Mouse (Mus musculus): ENCODE results near the gene Pck1. TPM values are rescaled to one million over a fixed set of nuclear protein-coding genes. Genes with fewer than 3 reads are reported as not detected.
"Not testable (repeated sequence)": the region's sequence is repeated elsewhere in the genome, so short reads cannot be mapped to it uniquely, and the experiment has no call there.

Pck1 gene
- 10 to 100 TPM in 2 of 4 experiments, 1 to 10 TPM in 2; 1.9 to 22.6 (median 8.5) TPM for total RNA-seq (2022)

DNA sequence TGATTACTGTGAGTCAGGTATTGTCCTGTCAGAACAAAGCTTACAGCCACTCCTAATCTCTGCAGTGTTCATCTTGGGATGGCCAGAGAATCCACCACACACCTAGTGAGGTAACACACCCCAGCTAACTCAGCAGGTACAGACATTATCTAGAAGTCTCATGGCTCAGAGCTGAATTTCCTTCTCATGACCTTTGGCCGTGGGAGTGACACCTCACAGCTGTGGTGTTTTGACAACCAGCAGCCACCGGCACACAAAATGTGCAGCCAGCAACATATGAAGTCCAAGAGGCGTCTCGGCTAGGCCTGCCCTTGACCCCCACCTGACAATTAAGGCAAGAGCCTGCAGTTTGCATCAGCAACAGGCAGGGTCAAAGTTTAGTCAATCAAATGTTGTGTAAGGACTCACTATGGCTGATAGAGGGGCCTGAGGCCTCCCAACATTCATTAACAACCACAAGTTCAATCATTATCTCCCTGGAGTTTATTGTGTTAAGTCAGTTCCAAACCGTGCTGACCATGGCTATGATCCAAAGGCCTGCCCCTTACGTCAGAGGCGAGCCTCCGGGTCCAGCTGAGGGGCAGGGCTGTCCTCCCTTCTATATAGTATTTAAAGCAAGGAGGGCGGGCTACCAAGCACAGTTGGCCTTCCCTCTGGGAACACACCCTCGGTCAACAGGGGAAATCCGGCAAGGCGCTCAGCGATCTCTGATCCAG lies at the start of gene Pck1:
Gene Pck1 (plus strand): TSS at position 613 of the 716 bp plus-strand sequence.
- no peak for DNase-seq (ENCODE audit: low spot score in 2 of 2)

- no peak for DNase-seq (ENCODE audit: low spot score in 2 of 2)
These were observed 46.4 kb upstream of the Pck1 start for GRCm38 (mm10) chr2:173106409-173106808.

DNA sequence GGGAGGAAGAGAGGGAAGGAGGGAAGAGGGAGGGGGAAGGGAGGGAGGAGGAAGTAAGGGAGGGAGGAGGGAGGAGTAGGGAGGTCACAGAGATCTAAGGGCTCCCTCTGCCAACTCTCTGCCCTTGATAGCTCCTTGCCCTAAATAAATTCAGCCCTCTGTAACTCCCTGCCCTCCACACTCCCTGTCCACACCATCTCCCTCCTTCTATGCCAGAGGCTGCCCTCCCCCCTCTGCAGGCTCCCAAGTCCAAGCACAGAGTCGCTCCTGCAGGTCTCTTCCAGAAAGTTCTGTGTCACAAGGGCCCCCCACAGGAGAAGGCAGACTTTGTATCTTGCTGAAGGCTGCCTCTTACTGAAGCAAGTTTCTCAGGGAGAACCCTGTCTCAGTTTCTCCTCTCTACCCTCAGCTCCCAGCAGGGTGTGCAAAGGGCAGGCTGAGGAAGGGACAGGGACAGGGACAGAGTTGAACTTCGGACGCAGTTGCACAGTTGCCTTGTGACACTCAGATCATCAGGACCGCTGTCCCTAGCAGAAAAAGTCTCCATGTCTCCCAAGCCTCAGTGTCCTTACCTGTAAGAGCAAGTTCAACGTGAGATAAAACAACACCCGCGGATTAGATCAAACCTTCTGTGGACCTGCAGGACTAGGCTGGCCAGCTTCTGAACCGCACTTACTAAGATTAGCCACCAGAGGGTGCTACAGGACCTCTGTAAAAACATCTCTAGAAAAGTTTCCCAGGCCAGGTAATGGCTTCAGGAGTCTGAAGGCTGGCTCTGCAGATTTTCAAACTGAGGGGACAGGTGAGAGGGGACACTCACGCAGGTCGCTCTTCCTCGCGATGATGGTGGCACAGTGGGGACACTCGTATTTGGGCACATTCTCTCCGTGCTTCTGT lies 45.7 kb upstream of the Pck1 start:
- DNase-seq (ENCODE audit: low spot score in 2 of 2), result peak; percentile 24 to 28

- DNase-seq (ENCODE audit: low spot score in 2 of 2), result no peak
These were observed 44.2 kb upstream of the Pck1 start for GRCm38 (mm10) chr2:173108509-173109190.

- no peak for DNase-seq (ENCODE audit: low spot score in 2 of 2)
These were observed 43.3 kb upstream of the Pck1 start for GRCm38 (mm10) chr2:173109510-173109909.

DNA sequence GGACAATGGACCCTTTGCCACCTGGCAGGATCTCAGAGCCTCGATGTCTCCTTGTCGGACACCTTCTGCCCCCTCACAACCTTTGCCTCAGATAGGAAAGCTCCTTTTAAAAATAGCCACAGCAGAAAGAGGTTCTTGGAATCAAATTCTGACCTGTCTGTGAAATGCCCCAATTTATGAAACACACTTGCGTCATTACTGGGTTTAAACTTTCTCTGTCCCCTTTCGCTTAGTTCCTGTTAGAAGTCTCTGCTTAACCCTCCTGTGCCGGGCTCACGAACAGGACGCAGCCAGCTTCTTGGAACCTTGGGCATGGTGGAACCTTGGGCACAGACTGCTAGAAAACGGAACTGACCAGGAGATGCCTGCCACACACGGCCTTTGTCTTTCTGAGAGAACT lies 42.3 kb upstream of the Pck1 start:
- DNase-seq (ENCODE audit: low spot score in 2 of 2), result no peak

GRCm38 (mm10) chr2:173113796-173114195 lies 39.1 kb upstream of the Pck1 start:
- not testable (repeated sequence) for DNase-seq (ENCODE audit: low spot score in 2 of 2)

DNA sequence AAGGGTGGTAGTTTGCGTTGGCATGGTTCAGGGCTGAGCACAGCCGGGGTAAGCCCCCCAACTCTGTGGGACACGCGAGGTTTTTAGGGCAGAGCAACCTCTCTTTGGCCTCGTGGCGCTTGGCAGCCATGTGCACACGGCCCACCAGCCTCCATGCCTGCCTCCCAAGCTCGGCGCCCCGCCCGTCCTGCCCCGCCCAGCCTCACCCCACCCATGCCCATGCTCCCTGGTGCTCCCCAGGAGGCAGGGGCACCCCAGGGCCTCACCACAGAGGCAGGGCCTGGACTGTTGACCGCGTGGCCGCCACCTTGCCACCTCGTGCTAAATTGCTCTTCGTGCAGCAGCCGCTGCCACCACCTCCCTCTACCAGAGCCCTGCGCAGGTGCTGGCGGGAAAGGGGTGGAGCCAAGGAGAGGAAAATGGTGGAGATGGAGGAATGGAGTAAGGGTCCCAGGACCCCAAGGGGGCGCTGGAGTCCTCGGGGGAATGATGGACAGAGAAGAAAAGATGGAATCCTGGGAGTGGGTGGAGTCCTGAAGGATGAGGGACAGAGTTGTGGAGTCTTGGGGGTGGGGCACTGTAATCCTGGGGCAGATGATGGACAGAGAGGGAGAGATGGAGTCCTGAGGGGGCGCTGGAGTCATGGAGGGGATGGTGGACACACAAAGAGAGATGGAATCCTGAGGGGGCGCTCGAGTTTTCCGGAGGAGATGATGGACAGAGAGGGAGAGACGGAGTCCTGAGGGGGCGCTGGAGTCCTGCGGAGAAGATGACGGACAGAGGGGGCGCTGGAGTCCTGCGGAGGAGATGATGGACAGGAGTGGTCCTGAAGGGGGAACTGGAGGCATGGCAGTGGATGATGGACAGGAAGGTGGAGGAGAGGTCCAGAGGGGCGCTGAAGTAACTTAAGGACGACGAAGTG lies 33.6 kb upstream of the Pck1 start, which contains the start of gene Ctcfl:
Gene Ctcfl (minus strand): TSS at position 503 of the 922 bp plus-strand sequence.
- DNase-seq (ENCODE audit: low spot score in 2 of 2), result no peak

GRCm38 (mm10) chr2:173120117-173120516 lies 32.7 kb upstream of the Pck1 start:
- DNase-seq (ENCODE audit: low spot score in 2 of 2), result not testable (repeated sequence)

DNA sequence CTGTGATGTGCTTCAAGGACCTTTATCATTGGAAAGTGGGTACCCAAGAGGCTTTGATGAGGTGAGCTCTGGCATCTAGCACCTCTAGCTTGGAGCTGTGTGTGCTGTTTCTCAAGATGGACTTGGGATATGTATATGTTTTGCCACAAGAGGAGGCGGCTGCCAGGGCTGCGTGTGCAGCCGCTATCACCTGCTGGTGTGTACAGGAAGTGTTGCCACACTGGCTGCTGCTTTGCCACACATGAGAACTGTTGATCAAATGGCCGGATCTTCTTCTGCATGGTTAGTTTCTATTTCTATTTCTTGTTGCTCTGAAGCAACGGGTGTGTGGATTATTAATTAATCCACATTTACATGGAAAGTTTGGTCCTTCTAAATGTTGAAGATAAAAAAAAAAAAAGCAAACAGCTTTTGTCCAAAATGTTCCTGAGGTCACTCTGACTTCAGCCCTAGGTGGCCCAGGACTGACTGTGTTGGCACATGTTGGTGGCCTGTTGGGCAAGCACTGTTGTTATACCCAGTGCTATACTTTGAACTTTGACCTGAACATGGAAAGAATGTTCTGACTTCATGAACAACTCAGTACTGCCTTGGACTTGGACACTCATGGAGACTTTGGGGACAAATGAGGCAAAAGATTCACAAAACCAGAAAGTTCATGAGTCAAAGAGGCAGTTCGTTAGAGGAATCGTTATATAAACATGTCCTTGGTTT lies 28.7 kb upstream of the Pck1 start:
- DNase-seq (ENCODE audit: low spot score in 2 of 2), result no peak

- no peak for DNase-seq (ENCODE audit: low spot score in 2 of 2)
These were observed 26.5 kb upstream of the Pck1 start for GRCm38 (mm10) chr2:173126386-173126785.

GRCm38 (mm10) chr2:173129111-173129510 lies 23.7 kb upstream of the Pck1 start:
- DNase-seq (ENCODE audit: low spot score in 2 of 2), result no peak

GRCm38 (mm10) chr2:173132262-173132661 lies 20.6 kb upstream of the Pck1 start:
- DNase-seq (ENCODE audit: low spot score in 2 of 2), result no peak

DNA sequence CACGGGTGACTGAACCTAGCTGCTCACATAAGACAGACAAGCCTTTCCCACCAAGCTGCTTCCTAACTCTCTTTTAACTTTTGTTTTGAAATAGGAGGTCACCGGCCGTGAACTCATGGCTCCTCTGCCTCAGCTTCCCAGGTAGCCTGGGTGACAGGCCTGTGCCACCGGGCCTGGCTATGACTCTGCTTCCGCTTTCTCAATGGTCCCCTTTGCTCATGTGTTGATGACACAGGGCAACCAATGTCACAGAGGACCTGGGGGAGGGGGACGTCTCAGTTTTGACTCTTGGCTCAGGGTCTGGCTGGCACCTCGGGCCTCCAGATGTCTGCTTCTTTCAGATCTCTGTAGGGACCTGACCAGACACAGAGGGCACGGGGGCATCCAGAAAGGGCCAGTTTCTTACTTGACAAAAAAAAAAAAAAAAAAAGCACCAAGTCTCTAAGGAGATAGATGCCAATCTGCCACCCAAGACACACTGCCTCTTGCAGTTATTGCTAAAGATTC lies 20.0 kb upstream of the Pck1 start:
- no peak for DNase-seq (ENCODE audit: low spot score in 2 of 2)

DNA sequence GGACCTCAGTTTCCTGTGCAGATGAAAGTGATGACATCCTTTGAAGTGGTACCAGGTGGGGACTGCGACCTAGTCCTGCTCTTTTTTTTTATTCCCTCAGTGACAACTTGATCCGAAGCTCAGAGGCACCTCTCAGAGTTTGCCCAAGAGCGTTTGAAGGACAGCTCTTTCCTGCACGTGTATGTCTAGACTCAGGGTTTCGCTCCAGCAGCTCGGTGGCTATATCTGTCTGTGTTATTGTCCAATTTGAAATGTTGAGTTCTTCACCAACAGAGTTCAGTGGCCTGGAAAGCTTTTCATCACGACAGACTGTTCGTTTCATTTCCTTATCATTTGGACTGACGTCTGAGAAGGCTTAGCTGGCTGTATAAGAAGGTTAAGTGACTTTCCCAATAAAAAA lies 18.2 kb upstream of the Pck1 start:
- DNase-seq (ENCODE audit: low spot score in 2 of 2), result no peak

- DNase-seq (ENCODE audit: low spot score in 2 of 2), result no peak
These were observed 14.3 kb upstream of the Pck1 start for GRCm38 (mm10) chr2:173138323-173139239.

GRCm38 (mm10) chr2:173143611-173144010 lies 9.2 kb upstream of the Pck1 start:
- no peak for DNase-seq (ENCODE audit: low spot score in 2 of 2)

- no peak for DNase-seq (ENCODE audit: low spot score in 2 of 2)
These were observed 7.0 kb upstream of the Pck1 start for GRCm38 (mm10) chr2:173145808-173146207.

GRCm38 (mm10) chr2:173146728-173147127 lies 6.1 kb upstream of the Pck1 start:
- no peak for DNase-seq (ENCODE audit: low spot score in 2 of 2)
